ENCODE assay signal across 8 mouse cellular contexts in the genomic region with DNA sequence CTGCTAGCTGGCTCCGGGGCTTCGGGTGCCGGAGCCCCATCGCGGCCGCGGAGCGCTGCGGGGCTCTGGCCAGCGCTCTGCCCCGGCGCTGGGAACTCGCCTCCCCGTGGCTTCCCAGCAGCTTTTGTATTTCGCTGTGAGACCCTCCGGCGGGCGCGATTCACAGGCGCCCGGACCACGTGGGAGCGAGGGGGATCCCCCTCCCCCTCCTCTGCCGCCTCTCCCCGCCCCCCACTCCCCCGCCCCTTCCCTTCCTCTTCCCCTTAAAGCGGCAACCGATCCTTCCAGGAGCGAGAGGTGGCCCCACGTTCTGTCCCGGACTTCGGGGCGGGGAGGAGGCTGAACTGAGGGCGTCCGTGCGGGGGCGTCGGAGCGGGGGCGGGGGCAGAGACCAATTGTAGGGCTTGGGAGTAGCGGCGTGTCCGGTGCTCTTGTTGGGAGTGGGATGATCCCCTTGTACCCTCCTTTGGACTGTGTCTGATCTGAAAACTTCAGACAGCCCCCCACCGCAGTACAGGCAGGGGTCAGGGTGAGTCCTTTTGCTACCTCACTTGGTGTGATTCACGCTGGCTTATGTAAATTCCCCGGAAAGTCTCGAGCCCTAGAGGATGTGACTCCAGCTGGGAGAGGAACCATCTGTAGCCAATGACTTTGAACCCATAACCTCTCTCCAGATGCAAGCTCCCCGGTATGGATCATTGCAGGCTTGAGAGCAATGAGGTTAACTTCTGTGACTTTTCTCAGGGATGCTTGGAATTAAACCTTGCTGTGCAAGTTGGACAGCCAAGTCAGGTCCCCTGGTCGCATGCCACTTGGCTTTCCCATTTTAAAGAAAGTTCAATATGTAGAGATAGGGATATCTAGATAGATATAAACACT. TPM values are rescaled to one million over a fixed set of nuclear protein-coding genes. Genes with fewer than 3 reads are reported as not detected.
DNase-seq lines count a peak whose midpoint lies in the region; ATAC-seq lines count a peak whose summit lies in the region.

A gene (minus strand): TSS at position 829 of the 879 bp plus-strand sequence.

- H3K27me3 ChIP-seq in embryonic facial prominence, embryonic 14.5 days (replicated peaks; ENCODE audit: control insufficient read depth, insufficient read depth, low read length), result no peaks in the 10 kb centered on the region
- peaks cover 19% of the 10 kb centered on the region for H3K27me3 ChIP-seq in heart, embryonic 12.5 days (replicated peaks)
- H3K27me3 ChIP-seq in kidney, embryonic 15.5 days, result peaks cover 25% of the 10 kb centered on the region
- H3K27me3 ChIP-seq in liver, embryonic 11.5 days (replicated peaks; ENCODE audit: control insufficient read depth, insufficient read depth, low read length), result peaks cover 30% of the 10 kb centered on the region
- H3K27me3 ChIP-seq in neural tube, embryonic 15.5 days (replicated peaks), result no peaks in the 10 kb centered on the region

- peak; percentile 70 for ATAC-seq in embryonic facial prominence, embryonic 14.5 days (ENCODE audit: low read depth)
- ATAC-seq in heart, embryonic 12.5 days (ENCODE audit: insufficient number of reproducible peaks, low FRiP score), result peak; percentile 69
- peak; percentile 80 for ATAC-seq in kidney, embryonic 15.5 days (replicated peaks; ENCODE audit: low FRiP score)
- ATAC-seq in liver, embryonic 11.5 days (replicated peaks; ENCODE audit: low FRiP score), result peak; percentile 44
- ATAC-seq in neural tube, embryonic 15.5 days (ENCODE audit: low FRiP score), result peak; percentile 79
- ATAC-seq in erythroid progenitor cell, adult 5-6 weeks (replicated peaks; ENCODE audit: low FRiP score, poor library complexity, severe bottlenecking), result no peak

- DNase-seq in ES-CJ7 (ENCODE audit: low read depth, low spot score), result peak; percentile 83
- DNase-seq in adrenal gland, postnatal 10 days, result peak; percentile 42
- DNase-seq in embryonic facial prominence, embryonic 14.5 days (ENCODE audit: low spot score), result peak; percentile 93
- peak; percentile 73 for DNase-seq in liver, embryonic 11.5 days (ENCODE audit: low spot score)

- peak within 1 kb of the TSS; percentile 84 for H3K9ac ChIP-seq in embryonic facial prominence, embryonic 14.5 days (ENCODE audit: low read depth, low read length)
- H3K9ac ChIP-seq in heart, embryonic 12.5 days, result peak within 1 kb of the TSS; percentile 86
- peak within 1 kb of the TSS; percentile 81 for H3K9ac ChIP-seq in kidney, embryonic 15.5 days
- H3K9ac ChIP-seq in liver, embryonic 11.5 days (ENCODE audit: low read depth, low read length), result peak within 1 kb of the TSS; percentile 73
- peak within 1 kb of the TSS; percentile 89 for H3K9ac ChIP-seq in neural tube, embryonic 15.5 days (replicated peaks)

- WGBS in embryonic facial prominence, embryonic 14.5 days, result under 1% methylated on average over 30 of the region's 49 CpGs
- under 1% methylated on average over 44 of the region's 49 CpGs for WGBS in heart, embryonic 12.5 days
- WGBS in kidney, embryonic 15.5 days, result under 1% methylated on average over 39 of the region's 49 CpGs
- 1% methylated on average over 42 of the region's 49 CpGs for WGBS in liver, embryonic 11.5 days
- WGBS in neural tube, embryonic 15.5 days, result under 1% methylated on average over 44 of the region's 49 CpGs

- no peaks in the 10 kb centered on the region for H3K9me3 ChIP-seq in embryonic facial prominence, embryonic 14.5 days (ENCODE audit: control insufficient read depth, low read length)
- H3K9me3 ChIP-seq in heart, embryonic 12.5 days (replicated peaks), result no peaks in the 10 kb centered on the region
- H3K9me3 ChIP-seq in kidney, embryonic 15.5 days (replicated peaks), result no peaks in the 10 kb centered on the region
- H3K9me3 ChIP-seq in liver, embryonic 11.5 days (ENCODE audit: control insufficient read depth, low read length), result no peaks in the 10 kb centered on the region
- H3K9me3 ChIP-seq in neural tube, embryonic 15.5 days (replicated peaks), result no peaks in the 10 kb centered on the region

- peaks cover 33% of the 10 kb centered on the region for H3K4me1 ChIP-seq in embryonic facial prominence, embryonic 14.5 days (ENCODE audit: control insufficient read depth, insufficient read depth, low read length)
- H3K4me1 ChIP-seq in heart, embryonic 12.5 days (replicated peaks), result peaks cover 11% of the 10 kb centered on the region
- H3K4me1 ChIP-seq in kidney, embryonic 15.5 days, result peaks cover 56% of the 10 kb centered on the region
- peaks cover 10% of the 10 kb centered on the region; the same call in 1 of the 2 replicates for H3K4me1 ChIP-seq in liver, embryonic 11.5 days (replicated peaks; ENCODE audit: control insufficient read depth, insufficient read depth, low read length)
- H3K4me1 ChIP-seq in neural tube, embryonic 15.5 days, result peaks cover 29% of the 10 kb centered on the region

- no peaks in the 10 kb centered on the region for H3K36me3 ChIP-seq in embryonic facial prominence, embryonic 14.5 days (ENCODE audit: control insufficient read depth, insufficient read depth, low read length)
- H3K36me3 ChIP-seq in heart, embryonic 12.5 days, result no peaks in the 10 kb centered on the region
- no peaks in the 10 kb centered on the region for H3K36me3 ChIP-seq in kidney, embryonic 15.5 days
- no peaks in the 10 kb centered on the region for H3K36me3 ChIP-seq in liver, embryonic 11.5 days (ENCODE audit: control insufficient read depth, insufficient read depth, low read length)
- H3K36me3 ChIP-seq in neural tube, embryonic 15.5 days, result no peaks in the 10 kb centered on the region

- H3K4me3 ChIP-seq in embryonic facial prominence, embryonic 14.5 days (ENCODE audit: low read depth, low read length), result peak within 1 kb of the TSS; percentile 80
- peak within 1 kb of the TSS; percentile 86 for H3K4me3 ChIP-seq in heart, embryonic 12.5 days
- peak within 1 kb of the TSS; percentile 83 for H3K4me3 ChIP-seq in kidney, embryonic 15.5 days (replicated peaks)
- H3K4me3 ChIP-seq in liver, embryonic 11.5 days (ENCODE audit: low read depth, low read length), result peak within 1 kb of the TSS; percentile 71
- peak within 1 kb of the TSS; percentile 88 for H3K4me3 ChIP-seq in neural tube, embryonic 15.5 days (replicated peaks)

- H3K4me2 ChIP-seq in embryonic facial prominence, embryonic 14.5 days (ENCODE audit: low read depth, low read length), result peak within 1 kb of the TSS; percentile 98
- peak within 1 kb of the TSS; percentile 96 for H3K4me2 ChIP-seq in heart, embryonic 12.5 days
- H3K4me2 ChIP-seq in kidney, embryonic 15.5 days, result peak within 1 kb of the TSS; percentile 95
- H3K4me2 ChIP-seq in liver, embryonic 11.5 days, result peak within 1 kb of the TSS; percentile 93
- peak within 1 kb of the TSS; percentile 88 for H3K4me2 ChIP-seq in neural tube, embryonic 15.5 days

- H3K27ac ChIP-seq in embryonic facial prominence, embryonic 14.5 days (replicated peaks; ENCODE audit: low read depth, low read length), result peak within 1 kb of the TSS; percentile 82
- H3K27ac ChIP-seq in heart, embryonic 12.5 days (ENCODE audit: poor library complexity, severe bottlenecking), result peak within 1 kb of the TSS; percentile 62
- H3K27ac ChIP-seq in kidney, embryonic 15.5 days, result peak within 1 kb of the TSS; percentile 87
- peak within 1 kb of the TSS; percentile 68 for H3K27ac ChIP-seq in liver, embryonic 11.5 days (ENCODE audit: low read depth, low read length)
- peak within 1 kb of the TSS; percentile 92 for H3K27ac ChIP-seq in neural tube, embryonic 15.5 days (replicated peaks)

RNA-seq across cellular contexts. Expression of the gene that starts here (rescaled TPM):
- 1 to 10 TPM; 1.9 to 2.0 TPM for total RNA-seq in adrenal gland, postnatal 10 days (2021)
- 11.8 and 14.9 TPM in 2 replicates for polyA plus RNA-seq in embryonic facial prominence, embryonic 14.5 days (2014; fragmentation: Nextera tagmentation; extraction: Ambion mirVana)
- 4.3 TPM in 2 replicates for polyA plus RNA-seq in heart, embryonic 12.5 days (2016; fragmentation: Nextera tagmentation; extraction: Ambion mirVana)
- 11.1 and 11.3 TPM in 2 replicates for polyA plus RNA-seq in kidney, embryonic 15.5 days (2015; fragmentation: Nextera tagmentation; extraction: Ambion mirVana)
- polyA plus RNA-seq in liver, embryonic 11.5 days (2014; fragmentation: Nextera tagmentation; extraction: Ambion mirVana), result 4.2 and 4.3 TPM in 2 replicates
- polyA plus RNA-seq in neural tube, embryonic 15.5 days (2015; fragmentation: Nextera tagmentation; extraction: Ambion mirVana), result 31.6 and 38.5 TPM in 2 replicates
- not detected in 2 replicates for total RNA-seq in erythroid progenitor cell, adult 5-6 weeks (2015; ENCODE audit: low replicate concordance)
- not detected in 2 replicates for total RNA-seq in erythroid progenitor cell, adult 5-6 weeks (2017; ENCODE audit: low replicate concordance)

Comparison
In these comparisons a context has a peak if more than half of its experiments do, and no peak if none do; other contexts are left out.
1. DNase-seq: peak in every context shown above with its lines; median percentile 93 in embryonic facial prominence, embryonic 14.5 days; 83 in ES-CJ7; 73 in liver, embryonic 11.5 days; 42 in adrenal gland, postnatal 10 days.